Mouse (Mus musculus) activated CD4-positive, CD25-positive, alpha-beta regulatory T cell, adult 4 months (primary cell): ENCODE results near the gene Foxa3. TPM values are rescaled to one million over a fixed set of nuclear protein-coding genes. Genes with fewer than 3 reads are reported as not detected.
A peak's percentile ranks its signal among the peaks of the same experiment; 100 is the strongest.

ENCODE experiments used
- ATAC-seq: one replicate; pipeline ENCODE4 v1.8.0; 2017
- polyA plus RNA-seq, 2 experiments: library from polyadenylated mRNA; unstranded; fragments of 100-300 nt; shearing (Covaris generic); gene quantifications; one replicate each; pipeline ENCODE4 v1.2.1; 2017

The Foxa3 gene
- polyA plus RNA-seq, 2 experiments from 2014 or later, result 0.16 TPM; not detected in 1

GRCm38 (mm10) chr7:19024581-19025255, 1.4 kb upstream of the Foxa3 start:
- no peak for ATAC-seq

GRCm38 (mm10) chr7:19024096-19024506, 763 bp upstream of the Foxa3 start, which contains the start of gene Sympk:
Sympk (plus strand) TSS chr7:19024377.
- peak; percentile 92 for ATAC-seq

DNA sequence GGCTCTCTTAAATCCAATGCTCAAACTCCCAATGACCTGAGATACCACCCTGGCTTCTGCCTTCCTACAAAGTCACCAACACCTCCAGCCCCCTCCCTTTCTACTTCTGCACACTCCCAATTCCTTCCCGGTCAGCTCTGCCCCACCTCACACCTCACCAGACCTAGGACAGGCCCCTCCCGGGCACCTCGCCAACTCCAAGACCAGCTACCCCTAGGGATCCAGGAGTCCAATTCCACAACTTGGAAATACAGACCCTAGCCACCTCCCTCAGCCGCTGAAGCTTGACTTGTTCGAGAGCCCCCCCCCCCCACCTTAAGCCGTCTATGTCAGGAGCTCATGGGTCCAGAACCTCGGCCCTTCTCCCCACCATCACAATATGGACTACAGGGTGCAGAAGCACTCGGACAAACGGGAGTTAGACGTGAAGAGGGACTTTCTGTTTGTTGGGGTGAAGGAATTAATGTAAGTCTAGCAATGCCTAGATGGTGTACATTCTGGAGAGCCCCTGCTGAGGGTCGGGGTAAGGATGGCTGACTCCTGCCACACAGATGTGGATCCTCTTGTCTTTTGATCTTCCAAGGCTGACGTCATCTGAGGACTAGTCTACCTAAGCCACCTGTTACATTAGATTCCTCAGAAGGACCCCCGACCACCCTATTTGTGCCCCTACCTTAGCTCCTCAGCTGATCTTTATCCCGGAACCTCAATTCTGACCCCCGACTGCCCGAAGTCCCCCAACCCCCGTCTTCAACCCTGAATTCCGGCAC, 964 bp downstream of the Foxa3 start:
- ATAC-seq, result no peak

GRCm38 (mm10) chr7:19021048-19021447, 2.3 kb downstream of the Foxa3 start:
- no peak for ATAC-seq

GRCm38 (mm10) chr7:19017909-19018308, 5.4 kb downstream of the Foxa3 start:
- no peak for ATAC-seq

DNA sequence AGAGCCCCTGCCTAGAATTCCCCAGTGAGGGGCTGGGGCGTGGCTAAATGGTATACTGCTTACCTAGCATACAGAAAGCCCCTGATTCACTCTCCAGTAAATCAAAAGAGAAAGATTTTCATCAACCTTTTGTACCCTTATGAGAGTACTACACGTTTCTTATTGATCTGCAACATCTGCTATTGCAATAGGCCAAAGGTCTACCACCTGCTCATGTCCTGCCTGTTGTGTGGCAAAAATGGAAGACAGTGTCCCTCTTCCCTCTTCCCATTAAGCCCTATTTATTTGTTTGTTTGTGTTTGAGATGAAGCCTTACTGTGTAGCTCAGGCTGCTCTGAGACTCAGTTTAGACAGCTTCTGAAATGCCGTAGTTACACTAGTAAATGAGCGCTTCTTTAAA, 7.3 kb downstream of the Foxa3 start:
- ATAC-seq, result no peak

- no peak for ATAC-seq
Measured at GRCm38 (mm10) chr7:19014452-19014851, 8.9 kb downstream of the Foxa3 start.

- ATAC-seq, result no peak
Measured at GRCm38 (mm10) chr7:19012882-19013281, 10.5 kb downstream of the Foxa3 start.

DNA sequence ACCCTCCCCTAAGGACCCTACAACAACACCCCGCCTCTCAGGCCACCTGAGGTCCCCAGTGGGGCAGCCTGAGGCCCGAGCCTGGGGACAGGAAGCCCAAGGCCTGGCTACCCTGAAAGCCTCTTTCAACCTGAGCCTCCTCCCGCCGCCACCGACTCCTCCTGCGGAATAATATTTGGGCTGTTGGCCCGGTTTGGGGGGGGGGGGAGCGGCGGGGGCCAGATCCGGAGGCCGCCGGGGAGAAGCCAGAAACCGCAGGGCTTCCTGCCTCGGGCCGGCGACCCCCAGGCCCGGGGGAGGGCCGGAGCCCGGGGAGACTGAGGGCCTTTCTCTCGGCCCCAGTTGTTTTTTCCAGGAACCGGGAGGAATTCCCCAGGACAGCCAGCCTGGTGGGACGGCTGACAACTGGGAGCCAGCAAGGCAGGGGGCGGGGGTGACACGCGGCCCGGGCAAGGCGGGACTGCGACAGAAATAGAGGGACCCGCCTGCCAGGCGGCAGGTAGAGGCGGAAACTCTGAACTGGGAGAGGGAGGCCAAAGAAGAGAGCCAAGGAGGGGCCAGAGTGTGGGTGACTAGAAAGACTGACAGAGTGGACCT, 11.2 kb downstream of the Foxa3 start:
- ATAC-seq, result no peak

GRCm38 (mm10) chr7:19010581-19010980, 12.8 kb downstream of the Foxa3 start:
- no peak for ATAC-seq

GRCm38 (mm10) chr7:19007026-19007977, 16.0 kb downstream of the Foxa3 start:
- ATAC-seq, result no peak

DNA sequence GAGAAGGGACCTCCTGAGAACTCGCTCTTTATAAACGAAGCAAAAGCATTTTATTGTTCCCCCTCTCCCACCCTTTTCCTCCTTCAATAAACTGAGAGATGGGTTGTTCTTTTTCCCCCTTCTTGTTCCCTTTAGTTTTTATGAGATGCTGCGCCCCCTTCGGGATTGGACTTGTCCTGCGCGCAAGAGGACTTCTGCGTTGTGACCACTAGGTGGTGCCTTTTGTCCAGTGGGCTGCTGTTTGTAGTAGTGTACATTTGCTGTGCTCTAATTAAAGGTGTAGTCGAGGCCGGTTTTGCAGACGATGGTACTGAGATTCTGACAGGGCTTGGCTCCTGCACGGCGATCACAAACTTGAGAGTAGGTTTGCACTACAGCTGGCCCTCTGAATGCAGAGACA, 16.9 kb downstream of the Foxa3 start:
- ATAC-seq, result peak; percentile 29

DNA sequence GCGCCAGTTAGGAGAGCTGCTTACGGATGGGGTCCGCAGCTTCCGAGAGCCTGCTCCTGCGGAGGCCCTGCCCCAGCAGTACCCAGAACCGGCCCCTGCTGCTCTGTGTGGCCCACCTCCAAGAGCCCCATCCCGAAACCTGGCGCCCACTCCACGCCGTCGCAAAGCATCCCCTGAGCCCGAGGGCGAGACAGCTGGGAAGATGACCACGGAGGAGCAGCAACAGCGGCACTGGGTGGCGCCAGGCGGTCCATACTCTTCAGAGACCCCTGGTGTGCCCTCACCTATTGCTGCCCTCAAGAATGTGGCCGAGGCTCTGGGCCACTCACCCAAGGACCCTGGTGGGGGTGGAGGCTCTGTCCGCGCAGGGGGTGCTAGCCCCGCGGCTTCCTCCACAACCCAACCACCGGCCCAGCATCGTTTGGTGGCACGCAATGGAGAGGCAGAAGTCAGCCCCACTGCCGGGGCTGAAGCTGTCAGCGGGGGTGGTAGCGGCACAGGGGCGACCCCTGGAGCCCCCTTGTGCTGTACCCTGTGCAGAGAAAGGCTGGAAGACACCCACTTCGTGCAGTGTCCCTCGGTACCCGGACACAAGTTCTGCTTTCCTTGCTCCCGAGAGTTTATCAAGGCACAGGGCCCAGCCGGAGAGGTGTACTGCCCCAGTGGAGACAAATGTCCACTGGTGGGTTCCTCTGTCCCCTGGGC, 17.8 kb downstream of the Foxa3 start:
- ATAC-seq, result no peak

- no peak for ATAC-seq
Measured at GRCm38 (mm10) chr7:19004631-19005079, 18.7 kb downstream of the Foxa3 start.

GRCm38 (mm10) chr7:19003902-19004630, 19.3 kb downstream of the Foxa3 start, which contains the start of gene Irf2bp1:
Irf2bp1 (plus strand) TSS chr7:19004044.
- ATAC-seq, result peak; percentile 58

- peak; percentile 24 for ATAC-seq
Measured at GRCm38 (mm10) chr7:19002848-19003498, 20.4 kb downstream of the Foxa3 start.

GRCm38 (mm10) chr7:19002115-19002514, 21.2 kb downstream of the Foxa3 start:
- ATAC-seq, result no peak

GRCm38 (mm10) chr7:19001807-19002085, 21.6 kb downstream of the Foxa3 start:
- ATAC-seq, result no peak

- ATAC-seq, result peak; percentile 75
Measured at GRCm38 (mm10) chr7:19001066-19001806, 22.1 kb downstream of the Foxa3 start.

- no peak for ATAC-seq
Measured at GRCm38 (mm10) chr7:19000421-19000820, 22.9 kb downstream of the Foxa3 start.
